Mouse (Mus musculus) brain, embryonic 14.5 days (tissue): ENCODE measurements around the gene Nrxn3.

Experiments
- CTCF ChIP-seq: fragments of 200-500 bp; IDR thresholded peaks from 2 replicates; pipeline ENCODE4 v1.5.1; 2012; ENCODE audit warnings: inconsistent platforms, mild to moderate bottlenecking, moderate library complexity, borderline replicate concordance; ENCODE audit not compliant: insufficient read depth, insufficient read length; ENCODE audit errors: extremely low read depth
- POLR2A ChIP-seq: fragments of 200-500 bp; IDR thresholded peaks from 2 replicates; pipeline ENCODE4 v1.6.1; 2012; ENCODE audit warnings: mild to moderate bottlenecking, inconsistent platforms, borderline replicate concordance; ENCODE audit not compliant: poor library complexity, insufficient read depth, insufficient read length, severe bottlenecking; ENCODE audit errors: extremely low read depth

DNA sequence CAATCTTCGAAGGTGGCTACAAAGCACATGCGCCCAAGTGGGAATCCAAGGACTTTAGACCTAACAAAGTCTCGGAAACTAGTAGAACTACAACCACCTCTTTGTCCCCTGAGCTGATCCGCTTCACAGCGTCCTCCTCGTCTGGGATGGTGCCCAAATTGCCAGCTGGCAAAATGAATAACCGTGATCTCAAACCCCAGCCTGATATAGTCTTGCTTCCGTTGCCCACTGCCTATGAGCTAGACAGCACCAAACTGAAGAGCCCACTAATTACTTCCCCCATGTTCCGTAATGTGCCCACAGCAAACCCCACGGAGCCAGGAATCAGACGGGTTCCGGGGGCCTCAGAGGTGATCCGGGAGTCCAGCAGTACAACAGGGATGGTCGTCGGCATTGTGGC is 1609.1 kb downstream of the Nrxn3 start:
- TF ChIP-seq CTCF (no peak), POLR2A (no peak)
